Mouse (Mus musculus) adrenal gland, postnatal 14 days (tissue): ENCODE measurements around the gene Vps41. TPM values are rescaled to one million over a fixed set of nuclear protein-coding genes. Genes with fewer than 3 reads are reported as not detected.

ENCODE experiments used
- DNase-seq: peaks from one replicate; pipeline ENCODE4 v3.0.0; 2021; ENCODE audit warnings: mixed read lengths
- total RNA-seq: library from RNA; stranded (reverse); gene quantifications from 2 replicates; pipeline ENCODE4 v1.2.3, GENCODE M21; 2021

Vps41 gene
- total RNA-seq, 1 experiment from 2014 or later = 71.6 TPM

DNA sequence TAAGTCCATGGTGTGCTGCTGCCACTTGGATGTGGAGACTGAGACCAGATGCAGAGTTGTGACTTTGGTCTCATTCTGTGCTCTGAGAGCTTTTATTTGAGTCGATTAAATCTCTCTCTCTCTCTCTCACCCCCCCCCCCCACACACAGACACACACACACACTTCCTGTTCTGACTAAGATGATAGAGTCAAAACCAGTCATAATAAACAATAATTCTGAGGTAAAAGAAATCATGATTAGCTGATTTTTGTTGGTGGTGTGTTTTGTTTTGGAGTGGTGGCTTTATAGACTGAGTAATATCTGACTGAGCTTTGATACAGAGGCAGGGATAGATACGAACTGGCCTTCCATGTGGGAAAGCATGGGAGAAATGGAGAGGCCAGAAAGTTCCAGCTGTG, 74.6 kb downstream of the Vps41 start:
- DNase-seq = no peak

DNA sequence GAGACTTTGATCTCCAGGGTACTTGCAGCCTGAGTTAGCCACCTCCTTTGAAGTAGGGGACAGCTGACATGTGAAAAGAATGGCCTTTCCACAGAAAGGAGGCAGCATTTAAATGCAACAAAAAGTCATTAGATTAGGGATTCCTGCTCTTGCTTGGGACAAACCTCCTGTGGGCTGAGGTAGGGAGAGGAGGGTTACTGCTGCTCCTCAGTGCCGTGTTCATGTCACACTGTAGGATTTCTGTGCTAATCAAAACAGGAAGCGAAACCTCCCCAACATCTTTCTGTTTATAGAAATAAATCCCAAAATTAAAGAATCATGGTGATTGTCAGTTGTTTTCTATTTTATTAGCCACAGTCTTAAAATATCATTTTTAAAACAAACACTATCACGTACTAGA, 77.4 kb downstream of the Vps41 start:
- DNase-seq = no peak

DNA sequence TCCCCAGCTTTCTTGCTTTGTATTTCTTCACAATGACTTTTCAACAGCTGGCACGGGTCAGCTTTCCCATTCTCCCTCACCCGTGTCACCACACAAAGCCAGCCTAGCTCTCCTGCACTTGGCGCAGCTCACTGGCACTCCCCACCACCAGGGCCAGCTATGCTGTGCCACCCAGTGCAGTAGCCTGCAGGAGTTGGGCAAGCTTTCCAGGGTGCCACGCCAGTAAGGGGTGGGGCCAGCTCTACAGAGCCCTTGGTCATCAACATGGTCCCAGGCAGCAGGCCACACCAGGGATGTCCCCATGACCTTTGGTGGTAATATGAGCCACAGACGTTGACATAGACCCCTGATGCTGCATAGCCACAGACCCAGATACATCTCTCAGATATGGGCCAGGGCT, 80.5 kb downstream of the Vps41 start:
- peak; percentile 8 for DNase-seq

GRCm38 (mm10) chr13:18800434-18800833, 83.3 kb downstream of the Vps41 start:
- no peak for DNase-seq

- DNase-seq = no peak
Measured at GRCm38 (mm10) chr13:18809465-18809864, 92.4 kb downstream of the Vps41 start.

- DNase-seq = peak; percentile 75
Measured at GRCm38 (mm10) chr13:18809978-18810675, 93.0 kb downstream of the Vps41 start.

DNA sequence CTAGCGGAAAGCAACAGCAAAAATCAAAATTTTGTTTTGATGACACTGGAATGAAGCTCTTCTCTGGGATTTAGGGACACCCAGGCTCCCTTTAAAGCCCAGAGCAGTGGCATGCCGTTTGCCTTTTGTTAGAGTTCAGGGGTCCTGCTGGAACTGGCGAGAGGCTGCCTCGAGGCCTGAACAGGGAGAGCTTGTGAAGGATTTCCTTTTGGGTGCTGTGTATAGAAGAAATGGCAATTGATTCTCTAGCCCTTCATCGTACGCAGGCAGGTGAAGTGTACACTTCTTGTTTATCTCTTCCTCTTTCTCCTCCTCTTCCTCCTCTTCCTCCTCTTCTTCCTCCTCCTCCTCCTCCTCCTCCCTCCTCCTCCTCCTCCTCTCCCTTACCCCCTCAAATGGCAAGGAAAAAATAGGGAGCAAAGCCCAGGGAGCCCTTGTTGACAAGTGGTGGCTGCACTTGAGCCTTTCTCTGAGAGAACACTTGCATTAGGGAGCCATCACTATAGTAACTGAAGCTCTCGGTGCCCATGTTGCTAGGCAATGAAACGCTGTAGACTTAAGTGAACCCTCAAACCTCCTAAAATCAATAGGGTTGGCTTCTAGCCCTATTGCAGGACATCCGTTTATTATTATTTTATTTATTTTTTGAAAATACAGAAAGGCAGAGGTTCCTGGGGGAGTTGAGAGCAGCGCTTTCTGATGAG, 107.5 kb downstream of the Vps41 start:
- DNase-seq = no peak

DNA sequence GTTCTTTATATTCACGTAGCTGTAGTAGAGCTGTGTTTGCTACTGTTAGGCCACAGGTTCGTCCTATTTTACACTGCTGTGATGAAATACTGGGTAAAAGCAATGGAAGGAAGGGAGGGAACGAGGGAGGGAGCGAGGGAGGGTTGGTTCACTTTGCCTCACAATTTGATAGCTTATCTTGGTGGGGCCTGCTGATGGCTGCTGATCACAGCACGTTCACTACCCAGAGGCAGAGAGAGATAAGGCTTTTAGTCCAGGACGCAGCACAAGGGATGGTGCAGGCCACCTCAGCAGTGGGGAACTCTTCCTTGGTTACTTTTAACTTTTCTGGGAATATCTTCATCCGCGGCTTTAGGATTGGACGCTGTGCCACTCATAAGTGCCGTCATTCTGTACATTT, 109.9 kb downstream of the Vps41 start:
- no peak for DNase-seq

DNA sequence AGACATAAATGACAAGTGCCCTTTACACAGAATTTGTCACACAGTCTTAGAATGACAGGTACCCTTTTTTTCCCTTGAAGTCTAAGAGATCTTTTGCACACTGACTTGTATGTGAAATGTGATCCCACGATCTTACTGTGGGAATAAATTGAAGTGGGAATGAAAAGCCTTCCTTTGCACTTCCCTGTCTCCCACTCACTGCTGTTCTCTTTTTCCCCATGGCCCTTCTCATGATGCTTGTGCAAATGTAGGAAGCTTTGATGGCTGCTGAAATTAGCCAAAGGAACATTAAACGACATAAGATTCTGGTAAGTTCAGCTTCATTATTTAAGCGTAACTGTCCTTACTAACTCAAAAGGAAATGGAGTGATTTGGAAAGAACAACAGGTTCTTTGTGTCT, 113.4 kb downstream of the Vps41 start:
- DNase-seq = no peak

DNA sequence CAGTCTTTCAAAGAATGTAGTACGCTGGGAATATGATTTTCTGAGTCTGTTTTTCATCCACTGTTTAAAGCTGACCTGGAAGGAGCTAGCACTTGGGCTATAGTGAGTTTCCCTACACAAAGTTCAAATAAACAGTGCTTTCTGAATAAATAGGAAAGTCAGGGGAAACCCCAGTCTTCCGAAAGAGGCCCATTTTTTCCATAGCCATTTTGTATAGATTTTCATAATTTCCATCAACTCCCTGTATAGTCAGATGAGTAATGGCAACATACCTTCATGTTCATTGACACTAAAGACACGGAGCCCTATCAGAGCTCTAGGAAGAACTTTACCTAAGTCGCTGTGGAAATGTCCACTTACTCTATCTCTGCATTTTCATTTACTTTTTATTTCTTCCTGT, 122.1 kb downstream of the Vps41 start:
- no peak for DNase-seq

- no peak for DNase-seq
Measured at GRCm38 (mm10) chr13:18840366-18840765, 123.3 kb downstream of the Vps41 start.

- no peak for DNase-seq
Measured at GRCm38 (mm10) chr13:18841019-18841418, 123.9 kb downstream of the Vps41 start.

GRCm38 (mm10) chr13:18841752-18842282, 124.7 kb downstream of the Vps41 start:
- no peak for DNase-seq

DNA sequence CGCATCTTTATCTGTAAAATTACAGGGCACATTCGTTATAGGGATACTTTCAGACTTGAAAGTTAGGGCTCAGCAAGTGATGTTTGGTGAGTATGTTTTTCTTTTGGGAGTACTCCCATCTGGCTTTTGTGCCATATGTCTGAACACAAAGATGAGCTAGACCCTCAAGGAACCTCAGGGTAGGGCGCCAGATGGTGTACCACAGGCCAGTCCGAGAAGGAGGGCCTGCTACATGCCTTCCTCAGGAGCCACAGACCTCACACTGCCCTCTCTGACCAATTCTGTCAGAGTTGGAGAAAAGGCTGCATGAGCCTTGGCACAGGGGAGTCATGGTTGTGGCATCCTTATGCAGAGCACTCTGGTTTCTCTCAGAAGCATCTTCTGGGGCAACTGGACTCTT, 125.5 kb downstream of the Vps41 start:
- DNase-seq = no peak

DNA sequence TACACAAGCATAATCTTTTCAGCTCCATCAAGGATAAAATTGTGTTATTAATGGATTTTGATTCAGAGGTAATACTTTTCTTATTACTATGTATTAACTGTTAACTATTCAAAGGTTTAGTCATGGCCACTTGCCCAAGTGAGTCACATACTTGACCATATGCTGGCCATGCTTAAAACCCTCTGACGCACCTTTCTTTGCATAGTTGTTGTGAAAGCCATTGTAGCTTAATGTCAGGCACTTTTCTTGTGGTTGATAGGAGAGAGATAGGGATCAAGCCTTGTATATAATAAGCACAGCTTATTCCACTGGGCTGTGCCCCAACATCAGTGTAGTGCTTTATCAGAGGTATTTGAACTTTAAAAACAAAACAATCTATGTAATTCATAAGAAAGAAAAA, 126.5 kb downstream of the Vps41 start:
- DNase-seq = no peak

DNA sequence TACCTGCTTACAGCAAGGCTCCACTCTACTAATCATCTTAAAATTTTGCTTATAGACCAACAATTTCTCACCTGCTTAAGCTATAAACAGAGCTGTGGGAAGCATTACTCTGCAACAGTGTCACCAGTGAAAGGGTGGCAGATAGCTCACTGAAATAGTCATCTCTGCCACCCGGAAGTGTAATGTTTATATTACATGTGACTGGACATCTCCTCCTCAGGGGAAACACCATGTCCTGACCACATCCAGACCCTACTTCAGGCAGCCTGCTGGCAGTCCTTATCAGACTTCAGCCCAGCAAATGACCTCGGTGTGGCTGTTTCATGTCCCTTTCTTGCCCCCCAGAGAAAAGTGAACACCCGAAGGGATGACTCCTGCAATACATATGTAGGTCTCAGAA, 130.3 kb downstream of the Vps41 start:
- no peak for DNase-seq

GRCm38 (mm10) chr13:18849563-18849962, 132.5 kb downstream of the Vps41 start:
- DNase-seq = no peak

- DNase-seq = no peak
Measured at GRCm38 (mm10) chr13:18851182-18851581, 134.1 kb downstream of the Vps41 start.

- DNase-seq = no peak
Measured at GRCm38 (mm10) chr13:18852718-18853117, 135.6 kb downstream of the Vps41 start.

GRCm38 (mm10) chr13:18856026-18856802, 139.1 kb downstream of the Vps41 start:
- DNase-seq = no peak

DNA sequence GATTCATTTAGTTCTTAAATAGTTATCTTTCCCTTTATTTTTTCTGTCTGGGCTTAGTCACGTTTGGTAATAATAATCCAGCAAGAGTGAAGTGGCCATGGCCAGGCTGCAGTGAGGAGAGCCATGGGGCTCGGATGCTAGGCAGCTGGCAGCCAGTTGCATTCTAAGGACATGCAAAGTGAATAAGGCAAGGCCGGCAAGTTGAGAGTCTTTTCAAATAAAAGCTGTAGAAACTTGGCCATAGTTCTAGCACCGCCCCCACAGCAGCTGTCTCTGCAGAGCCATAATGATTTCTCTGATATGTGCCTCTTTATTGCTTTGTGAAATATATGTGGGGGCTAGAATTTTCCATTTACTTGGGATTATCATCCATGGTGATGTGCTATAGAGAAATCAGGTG, 141.1 kb downstream of the Vps41 start:
- no peak for DNase-seq

DNA sequence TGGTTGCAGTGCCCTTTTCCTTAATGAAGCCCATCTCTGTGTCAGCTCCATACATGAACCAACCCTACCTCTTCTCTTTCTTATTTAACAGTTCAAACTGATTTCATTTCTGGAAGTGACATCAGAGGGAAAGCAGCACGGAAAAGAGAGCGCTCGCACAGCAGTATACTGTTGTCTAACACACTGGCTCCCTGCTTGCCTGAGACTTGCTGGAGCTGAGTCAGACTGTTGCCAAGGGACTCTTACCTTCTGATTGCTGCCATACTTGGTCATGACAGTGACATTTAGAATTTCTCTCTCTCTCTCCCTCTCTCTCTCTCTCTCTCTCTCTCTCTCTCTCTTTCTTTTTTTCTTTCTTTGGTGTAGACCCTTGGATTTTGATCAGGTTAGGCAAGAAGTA, 142.3 kb downstream of the Vps41 start:
- no peak for DNase-seq

GRCm38 (mm10) chr13:18868030-18868490, 151.0 kb downstream of the Vps41 start:
- DNase-seq = peak; percentile 62
